Mouse (Mus musculus) myocyte (in vitro differentiated cells): ENCODE results near the gene Clip4. TPM values are rescaled to one million over a fixed set of nuclear protein-coding genes. Genes with fewer than 3 reads are reported as not detected.

Source experiments
- H3K27me3 ChIP-seq: one replicate; pipeline ENCODE4 v1.6.1; 2011; ENCODE audit not compliant: control insufficient read depth, insufficient read depth, insufficient read length
- H3K36me3 ChIP-seq: one replicate; pipeline ENCODE4 v1.6.1; 2011; ENCODE audit not compliant: control insufficient read depth, insufficient read depth
- H3K4me2 ChIP-seq: one replicate; pipeline ENCODE4 v1.6.1; 2011; ENCODE audit warnings: low read depth, control low read depth
- H3K4me3 ChIP-seq: one replicate; pipeline ENCODE4 v1.5.1; 2011; ENCODE audit warnings: mild to moderate bottlenecking, control low read depth, moderate library complexity
- H3K79me2 ChIP-seq: one replicate; pipeline ENCODE4 v1.6.1; 2011; ENCODE audit not compliant: control insufficient read depth, insufficient read depth
- H3ac ChIP-seq: one replicate; pipeline ENCODE4 v1.6.1; 2011; ENCODE audit not compliant: control insufficient read depth, insufficient read length
- CEBPB ChIP-seq: IDR thresholded peaks from 2 replicates; pipeline ENCODE4 v1.6.1; 2011; ENCODE audit warnings: mild to moderate bottlenecking, moderate library complexity; ENCODE audit not compliant: poor library complexity, insufficient read depth, severe bottlenecking
- E2F4 ChIP-seq: IDR thresholded peaks from one replicate; pipeline ENCODE4 v1.6.1; 2011; ENCODE audit warnings: mild to moderate bottlenecking, control low read depth, moderate library complexity; ENCODE audit not compliant: insufficient read depth
- MAX ChIP-seq: IDR thresholded peaks from one replicate; pipeline ENCODE4 v1.6.1; 2011; ENCODE audit warnings: low read depth, mild to moderate bottlenecking, control low read depth
- MYOD1 ChIP-seq, 3 experiments: IDR thresholded peaks; one replicate each; pipeline ENCODE4 v1.6.1; 2011; ENCODE audit warnings: control low read depth in 2 of 3, low read depth in 2 of 3, mild to moderate bottlenecking in 2 of 3, moderate library complexity in 1 of 3; ENCODE audit not compliant: insufficient read length in 2 of 3, control insufficient read depth in 1 of 3
- MYOG ChIP-seq, 3 experiments: IDR thresholded peaks; one replicate each; pipeline ENCODE4 v1.6.1; 2011; ENCODE audit warnings: control low read depth in 2 of 3, low read depth in 2 of 3, mild to moderate bottlenecking in 2 of 3; ENCODE audit not compliant: insufficient read length in 2 of 3, control insufficient read depth in 1 of 3, insufficient read depth in 1 of 3
- POLR2A ChIP-seq: IDR thresholded peaks from one replicate; pipeline ENCODE4 v1.6.1; 2011; ENCODE audit warnings: low read depth, mild to moderate bottlenecking, control low read depth, moderate library complexity; ENCODE audit not compliant: insufficient read length
- POLR2AphosphoS2 ChIP-seq: IDR thresholded peaks from one replicate; pipeline ENCODE4 v1.6.1; 2011; ENCODE audit warnings: low read depth, control low read depth; ENCODE audit not compliant: insufficient read length
- REST ChIP-seq: IDR thresholded peaks from one replicate; pipeline ENCODE4 v1.6.1; 2011; ENCODE audit warnings: mild to moderate bottlenecking, control low read depth, moderate library complexity; ENCODE audit not compliant: insufficient read depth, insufficient read length
- SRF ChIP-seq: IDR thresholded peaks from one replicate; pipeline ENCODE4 v1.6.1; 2011; ENCODE audit warnings: low read depth; ENCODE audit not compliant: control insufficient read depth, insufficient read length
- TCF12 ChIP-seq: IDR thresholded peaks from one replicate; pipeline ENCODE4 v1.6.1; 2011; ENCODE audit warnings: mild to moderate bottlenecking, control low read depth; ENCODE audit not compliant: poor library complexity, insufficient read depth, severe bottlenecking
- TCF3 ChIP-seq: IDR thresholded peaks from one replicate; pipeline ENCODE4 v1.6.1; 2011; ENCODE audit warnings: low read depth, control low read depth; ENCODE audit not compliant: insufficient read length
- USF1 ChIP-seq: IDR thresholded peaks from one replicate; pipeline ENCODE4 v1.6.1; 2011; ENCODE audit warnings: low read depth, mild to moderate bottlenecking, control low read depth, moderate library complexity
- polyA plus RNA-seq: library from polyadenylated mRNA; unstranded; fragments of >200 nt; fragmentation: generic; extraction: Trizol; gene quantifications from one replicate; pipeline ENCODE4 v1.2.1, GENCODE M21; 2012; ENCODE audit warnings: missing spikeins

Gene Clip4
- polyA plus RNA-seq, 1 experiment = 4.2 TPM

DNA sequence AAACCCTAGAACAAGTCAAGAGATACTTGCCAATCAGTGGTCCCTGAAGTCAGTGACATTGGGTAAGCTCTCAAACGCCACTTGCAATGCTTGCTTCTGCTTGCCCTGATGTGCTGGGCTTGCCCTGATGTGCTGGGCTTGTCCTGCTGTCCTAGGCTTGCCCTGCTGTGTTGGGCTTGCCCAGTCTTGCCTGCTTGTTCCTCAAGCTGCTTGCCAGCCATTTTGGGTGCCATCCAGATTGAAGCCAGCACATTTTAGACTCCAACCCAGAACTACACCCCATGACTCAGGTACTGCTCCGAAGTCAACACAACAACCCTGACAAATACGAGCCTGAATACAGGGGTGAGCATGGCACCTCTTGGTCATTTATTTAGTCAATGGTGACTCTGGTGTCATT lies 26.1 kb upstream of the Clip4 start:
- no peak overlapping the region for H3K4me2 ChIP-seq
- H3K36me3 ChIP-seq = no peaks in the 10 kb centered on the region
- no peaks in the 10 kb centered on the region for H3K27me3 ChIP-seq
- no peak overlapping the region for H3ac ChIP-seq
- TF ChIP-seq E2F4 (no peak), REST (no peak), POLR2A (no peak), USF1 (no peak), TCF3 (no peak), MYOG (IDR thresholded peaks at IDR 0.05; ENCODE audit: control insufficient read depth in 1 of 3, insufficient read depth in 1 of 3, insufficient read length in 2 of 3, low read depth in 2 of 3) (no peak)
- no peaks in the 10 kb centered on the region for H3K79me2 ChIP-seq
- no peak overlapping the region for H3K4me3 ChIP-seq

DNA sequence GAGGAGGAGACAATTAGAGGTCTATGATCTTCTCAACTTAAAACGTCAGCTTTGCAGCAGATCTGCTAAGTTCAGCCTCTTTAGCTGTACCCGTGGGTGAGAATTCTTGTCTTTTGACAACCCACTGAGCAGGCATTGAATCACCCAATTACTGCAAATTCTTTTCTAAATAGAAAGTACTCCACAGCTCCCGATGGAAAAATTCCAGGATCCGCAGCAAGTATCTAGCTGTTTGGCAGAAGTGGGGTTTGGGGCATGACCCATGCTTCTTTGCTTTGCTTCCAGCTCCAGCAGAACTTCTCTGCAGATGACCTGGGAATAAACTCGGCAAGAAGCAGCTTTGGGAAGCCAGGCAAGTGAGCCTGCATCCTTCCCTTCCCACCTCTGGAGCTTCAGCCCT lies 25.3 kb upstream of the Clip4 start:
- Histone ChIP-seq H3K27me3 (no peaks in the 10 kb centered on the region), H3K4me3 (no peak overlapping the region), H3ac (no peak overlapping the region), H3K4me2 (no peak overlapping the region), H3K36me3 (no peaks in the 10 kb centered on the region), H3K79me2 (no peaks in the 10 kb centered on the region)
- TF ChIP-seq E2F4 = no peak
- TF ChIP-seq MYOD1 (IDR thresholded peaks at IDR 0.05; ENCODE audit: control insufficient read depth in 1 of 3, insufficient read length in 2 of 3, low read depth in 2 of 3) = no peak
- TF ChIP-seq MYOG (IDR thresholded peaks at IDR 0.05; ENCODE audit: control insufficient read depth in 1 of 3, insufficient read depth in 1 of 3, insufficient read length in 2 of 3, low read depth in 2 of 3) = no peak
- no peak for TF ChIP-seq CEBPB
- TF ChIP-seq TCF3 = no peak
- no peak for TF ChIP-seq POLR2AphosphoS2
- no peak for TF ChIP-seq USF1
- no peak for TF ChIP-seq TCF12
- TF ChIP-seq REST = no peak
- TF ChIP-seq POLR2A = no peak
- no peak for TF ChIP-seq MAX
- no peak for TF ChIP-seq SRF

DNA sequence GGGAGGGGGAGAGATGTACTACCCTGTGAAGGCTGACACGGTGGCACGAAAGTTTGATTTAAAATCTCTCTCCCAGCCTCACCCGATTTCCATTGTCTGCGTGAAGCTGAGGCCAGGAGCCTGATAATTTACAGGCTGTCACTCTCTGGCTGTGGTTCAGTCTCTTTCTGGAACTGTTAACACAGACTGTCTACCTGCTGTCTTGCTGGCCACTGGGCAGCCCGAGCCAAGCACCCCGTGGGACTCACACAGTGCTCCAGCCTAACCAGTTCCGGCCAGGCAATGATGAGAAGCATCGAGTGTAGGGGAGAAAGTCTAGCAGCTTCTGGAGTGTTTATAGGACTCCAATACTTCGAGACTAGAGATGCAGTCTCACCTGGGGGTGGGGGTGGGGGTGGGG lies 22.2 kb upstream of the Clip4 start:
- no peaks in the 10 kb centered on the region for H3K79me2 ChIP-seq

DNA sequence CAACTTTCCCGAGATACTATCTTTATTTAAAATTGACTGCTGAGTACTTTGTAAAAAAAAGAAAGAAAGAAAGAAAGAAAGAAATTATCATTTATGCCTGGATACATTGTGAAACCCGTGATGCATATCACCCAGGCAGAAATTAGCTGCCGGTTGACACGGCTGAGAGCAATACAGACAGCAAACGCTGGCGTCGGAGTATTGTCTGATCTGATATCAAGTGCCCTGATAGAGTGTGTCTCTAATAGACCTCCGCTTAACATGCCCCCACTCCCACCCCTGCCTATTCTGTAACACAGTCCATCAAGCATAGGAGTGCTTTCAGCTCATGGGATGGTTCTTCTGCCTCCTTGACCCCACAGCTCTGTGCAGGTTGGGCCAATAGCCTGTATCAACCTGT lies 20.7 kb upstream of the Clip4 start:
- Histone ChIP-seq H3K4me2 (no peak overlapping the region), H3ac (no peak overlapping the region), H3K27me3 (no peaks in the 10 kb centered on the region), H3K36me3 (no peaks in the 10 kb centered on the region), H3K79me2 (no peaks in the 10 kb centered on the region), H3K4me3 (no peak overlapping the region)
- TF ChIP-seq TCF3 (no peak), REST (no peak), POLR2A (no peak), TCF12 (no peak), USF1 (no peak), CEBPB (no peak), POLR2AphosphoS2 (no peak), MYOD1 (IDR thresholded peaks at IDR 0.05; ENCODE audit: control insufficient read depth in 1 of 3, insufficient read length in 2 of 3, low read depth in 2 of 3) (no peak), SRF (no peak), MYOG (IDR thresholded peaks at IDR 0.05; ENCODE audit: control insufficient read depth in 1 of 3, insufficient read depth in 1 of 3, insufficient read length in 2 of 3, low read depth in 2 of 3) (no peak), E2F4 (no peak), MAX (no peak)

More for the DNA sequence above, 22.2 kb upstream of the Clip4 start:
- Histone ChIP-seq H3K27me3 (no peaks in the 10 kb centered on the region), H3K4me2 (no peak overlapping the region), H3ac (no peak overlapping the region), H3K4me3 (no peak overlapping the region), H3K36me3 (no peaks in the 10 kb centered on the region)
- TF ChIP-seq E2F4 (no peak), REST (no peak), POLR2AphosphoS2 (no peak), MYOD1 (IDR thresholded peaks at IDR 0.05; ENCODE audit: control insufficient read depth in 1 of 3, insufficient read length in 2 of 3, low read depth in 2 of 3) (no peak), TCF3 (no peak), USF1 (no peak), MAX (no peak), MYOG (IDR thresholded peaks at IDR 0.05; ENCODE audit: control insufficient read depth in 1 of 3, insufficient read depth in 1 of 3, insufficient read length in 2 of 3, low read depth in 2 of 3) (no peak), CEBPB (no peak), SRF (no peak), POLR2A (no peak), TCF12 (no peak)

DNA sequence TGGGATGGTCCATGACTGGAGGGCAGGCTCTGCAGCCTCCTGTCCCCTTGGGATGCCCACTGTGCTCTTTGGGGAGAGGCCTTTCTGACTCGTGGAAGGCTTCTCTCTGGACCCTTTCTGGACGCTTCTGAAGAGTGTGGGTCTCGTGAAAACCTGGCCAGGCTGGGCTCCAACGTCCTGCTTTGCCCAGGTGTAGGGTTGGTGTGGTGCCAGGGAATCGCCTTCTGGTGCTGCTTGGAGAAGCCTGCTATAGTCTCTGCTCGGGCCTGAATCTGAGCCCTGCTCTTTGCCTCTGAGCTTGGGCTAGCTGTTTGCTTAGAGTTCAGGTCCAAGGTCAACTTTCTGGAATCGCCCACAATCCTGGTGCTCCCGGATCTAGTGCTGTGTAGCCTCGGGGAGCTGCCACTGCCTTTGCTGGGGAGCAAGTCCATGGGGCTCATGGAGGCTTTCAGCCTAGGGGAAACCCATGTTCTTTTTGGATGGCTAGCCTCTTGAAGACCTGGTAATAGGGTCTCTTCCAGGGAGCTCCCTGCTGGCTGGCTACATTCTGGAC lies 18.6 kb upstream of the Clip4 start:
- Histone ChIP-seq H3K4me3 (no peak overlapping the region), H3K4me2 (no peak overlapping the region), H3ac (no peak overlapping the region), H3K27me3 (no peaks in the 10 kb centered on the region), H3K79me2 (no peaks in the 10 kb centered on the region), H3K36me3 (no peaks in the 10 kb centered on the region)
- TF ChIP-seq USF1 (no peak), SRF (no peak), CEBPB (no peak), MYOD1 (IDR thresholded peaks at IDR 0.05; ENCODE audit: control insufficient read depth in 1 of 3, insufficient read length in 2 of 3, low read depth in 2 of 3) (no peak), REST (no peak), MYOG (IDR thresholded peaks at IDR 0.05; ENCODE audit: control insufficient read depth in 1 of 3, insufficient read depth in 1 of 3, insufficient read length in 2 of 3, low read depth in 2 of 3) (no peak), MAX (no peak), E2F4 (no peak), POLR2AphosphoS2 (no peak), TCF3 (no peak), TCF12 (no peak), POLR2A (no peak)
